Mouse (Mus musculus) layer of hippocampus, adult 2 months (tissue): ENCODE measurements around the gene Cdr2. TPM values are rescaled to one million over a fixed set of nuclear protein-coding genes. Genes with fewer than 3 reads are reported as not detected.
"Not testable (repeated sequence)": the region's sequence is repeated elsewhere in the genome, so short reads cannot be mapped to it uniquely, and the experiment has no call there.

Experiments used
- DNase-seq, 2 experiments: peaks; one replicate each; pipeline ENCODE4 v3.0.0; 2022; ENCODE audit warnings: low spot score in 2 of 2
- H3K27ac ChIP-seq: fragments of 200-600 bp; 2 replicates; pipeline ENCODE4 v1.8.1; 2022
- H3K4me3 ChIP-seq: fragments of 200-600 bp; 2 replicates; pipeline ENCODE4 v1.8.1; 2022; ENCODE audit warnings: mild to moderate bottlenecking
- CTCF ChIP-seq: fragments of 200-600 bp; conservative IDR thresholded peaks from 2 replicates; pipeline ENCODE4 v1.8.1; 2022; ENCODE audit warnings: antibody characterized with exemption, mild to moderate bottlenecking, moderate library complexity
- total RNA-seq, 2 experiments: library from RNA; stranded (reverse); gene quantifications; 2 replicates each; pipeline ENCODE4 v1.2.3; 2021

Gene Cdr2
- total RNA-seq, 2 experiments from 2014 or later: 3.6 to 4.4 TPM

DNA sequence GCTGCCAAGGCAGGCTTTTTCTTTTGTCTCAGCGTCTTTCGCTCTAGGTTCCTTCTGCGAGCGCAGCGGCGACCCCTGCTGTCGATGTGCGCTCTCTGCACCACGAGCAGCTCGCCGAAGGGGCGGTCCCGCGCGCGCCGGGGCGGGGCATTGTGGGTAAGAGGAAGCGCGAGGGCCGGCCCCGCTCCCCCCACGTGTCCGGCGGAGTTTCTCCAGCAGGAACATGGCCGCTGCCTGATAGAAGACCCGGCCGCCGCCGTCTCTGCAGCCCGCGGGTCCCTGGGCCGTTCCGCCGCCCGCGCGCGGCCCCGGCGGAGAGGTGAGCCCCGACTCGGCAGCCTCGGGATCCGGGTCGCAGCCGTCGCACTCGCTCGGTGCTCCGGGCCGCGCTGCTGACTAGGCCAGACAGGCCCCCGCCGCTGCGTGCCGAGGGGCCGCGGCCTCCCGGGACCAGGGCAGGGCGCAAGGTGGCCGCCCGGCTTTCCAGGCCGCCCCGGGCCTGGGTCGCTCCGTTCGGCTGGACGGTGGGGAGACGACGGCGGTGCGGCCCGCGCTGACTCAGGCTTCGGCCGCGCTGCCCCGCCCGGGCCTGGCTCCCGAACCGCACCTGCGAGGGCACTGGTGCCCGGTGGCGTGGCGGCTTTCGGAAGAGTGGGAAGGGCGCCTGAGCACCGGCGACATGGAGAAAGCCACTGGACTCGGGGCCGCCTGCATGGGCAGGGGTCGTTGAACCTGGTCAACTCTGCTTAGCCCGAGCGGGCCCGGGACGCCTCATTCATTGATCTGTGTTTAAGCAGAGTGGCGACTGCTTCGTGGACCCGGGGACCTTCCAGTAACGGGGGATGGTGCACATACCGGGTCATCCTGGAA, 64.3 kb downstream of the Cdr2 start, which contains the start of gene Polr3e:
Gene Polr3e, plus strand, starts transcription at position 153 of the 870 bp plus-strand sequence.
- Histone ChIP-seq H3K4me3 (peak within 1 kb of the TSS; percentile 95), H3K27ac (peak within 1 kb of the TSS; percentile 86)
- TF ChIP-seq CTCF: peak; percentile 97
- peak; percentile 99 to 100 for DNase-seq

DNA sequence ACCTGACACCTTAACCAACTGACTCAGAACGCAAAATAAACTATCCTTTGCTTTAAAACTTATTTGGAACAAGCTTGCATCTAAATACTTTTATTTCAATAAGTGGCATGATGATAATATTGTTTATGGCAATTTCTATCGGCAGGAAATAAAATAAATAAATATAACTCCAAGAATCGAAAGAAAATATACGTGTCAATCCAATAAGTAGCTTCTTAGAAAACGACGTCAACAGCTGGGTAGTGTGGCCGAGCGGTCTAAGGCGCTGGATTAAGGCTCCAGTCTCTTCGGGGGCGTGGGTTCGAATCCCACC, 64.9 kb downstream of the Cdr2 start:
- Histone ChIP-seq H3K4me3 (peak overlapping the region; percentile 95), H3K27ac (no peak overlapping the region)
- TF ChIP-seq CTCF: no peak
- DNase-seq: no peak

DNA sequence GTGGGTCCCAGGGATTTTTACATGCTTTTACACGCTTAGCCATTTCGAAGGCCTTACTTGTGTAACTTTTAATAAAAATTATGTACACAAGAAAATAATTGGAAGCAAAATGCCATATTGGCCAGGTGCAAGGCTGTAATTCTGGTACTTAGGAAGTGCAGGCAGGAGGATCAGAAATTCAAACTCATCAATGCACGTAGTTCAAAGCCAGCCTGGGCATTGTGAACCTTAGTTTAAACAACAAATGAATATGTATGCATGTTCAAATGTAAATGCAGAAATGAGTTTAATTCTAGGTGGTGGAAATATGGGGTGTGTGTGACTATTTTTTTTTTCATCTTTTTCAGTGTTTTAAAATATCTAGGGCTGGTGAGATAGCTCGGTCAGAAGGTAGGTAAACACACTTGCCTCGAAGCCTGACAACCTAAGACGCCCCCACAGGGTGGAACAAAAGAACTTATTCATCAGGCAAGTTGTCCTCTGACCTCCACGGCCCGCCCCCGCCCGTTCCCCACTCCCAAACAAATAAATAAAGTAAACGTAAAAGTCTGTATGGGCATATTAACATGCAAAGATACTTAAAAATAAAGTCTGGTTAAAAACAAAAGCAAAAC, 65.7 kb downstream of the Cdr2 start:
- no peak for DNase-seq
- Histone ChIP-seq H3K27ac (no peak overlapping the region), H3K4me3 (no peak overlapping the region)
- TF ChIP-seq CTCF: no peak

DNA sequence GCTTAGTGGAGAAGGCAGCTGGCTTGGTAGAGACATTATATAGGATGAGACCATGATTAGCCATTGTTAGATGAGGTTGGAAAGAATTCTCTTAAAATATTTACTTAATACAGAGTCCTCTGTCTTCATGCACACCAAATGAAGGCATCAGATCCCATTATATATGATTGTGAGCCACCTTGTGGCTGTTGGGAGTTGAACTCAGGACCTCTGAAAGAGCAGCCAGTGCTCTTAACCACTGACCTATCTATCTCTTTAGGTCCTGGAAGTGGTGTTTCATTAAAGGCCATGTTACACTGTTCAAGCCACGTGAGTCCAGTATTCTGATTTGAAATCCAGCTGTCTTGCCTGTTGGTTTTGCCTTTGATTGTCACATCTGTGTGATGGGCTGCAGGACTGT, 68.8 kb downstream of the Cdr2 start:
- TF ChIP-seq CTCF: peak; percentile 61
- no peak overlapping the region for H3K27ac ChIP-seq
- no peak overlapping the region for H3K4me3 ChIP-seq
- no peak for DNase-seq

DNA sequence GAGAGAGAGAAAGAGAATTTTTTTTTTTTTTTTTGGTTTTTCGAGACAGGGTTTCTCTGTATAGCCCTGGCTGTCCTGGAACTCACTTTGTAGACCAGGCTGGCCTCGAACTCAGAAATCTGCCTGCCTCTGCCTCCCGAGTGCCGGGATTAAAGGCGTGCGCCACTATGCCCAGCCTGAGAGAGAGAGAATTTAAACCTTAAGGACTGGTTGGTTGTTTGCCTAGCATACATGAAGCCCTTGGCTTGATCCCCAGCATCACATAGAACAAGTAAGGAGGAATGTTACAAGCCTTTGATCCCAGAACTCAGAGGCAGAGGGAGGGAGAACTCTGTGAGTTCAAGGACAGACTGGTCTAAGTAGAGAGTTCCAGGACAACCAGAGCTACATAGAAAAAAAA, 70.8 kb downstream of the Cdr2 start:
- DNase-seq, H3K27ac ChIP-seq, H3K4me3 ChIP-seq: not testable (repeated sequence)

DNA sequence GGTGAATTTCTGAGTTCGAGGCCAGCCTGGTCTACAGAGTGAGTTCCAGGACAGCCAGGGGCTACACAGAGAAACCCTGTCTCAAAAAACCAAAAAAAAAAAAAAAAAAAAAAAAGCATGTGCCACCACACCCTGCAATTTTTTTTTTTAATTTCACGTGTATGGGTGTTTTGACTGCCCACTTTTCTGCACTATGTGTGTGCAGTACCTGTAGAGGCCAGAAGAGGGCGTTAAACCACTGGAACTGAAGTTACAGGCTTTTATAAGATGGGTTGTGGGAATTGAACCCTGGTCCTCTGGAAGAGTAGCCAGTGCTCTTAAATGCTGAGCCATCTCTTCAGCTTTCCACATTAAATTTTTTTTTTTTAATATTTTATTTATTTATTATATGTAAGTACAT, 71.9 kb downstream of the Cdr2 start:
- H3K27ac ChIP-seq, H3K4me3 ChIP-seq, DNase-seq: not testable (repeated sequence)
- TF ChIP-seq CTCF: peak; percentile 52

Other genes with a start within 250 kb of the Cdr2 start
- 10 to 100 TPM; 16.1 to 20.3 TPM for gene Vwa3a, start 243.0 kb downstream of the Cdr2 start, total RNA-seq
- gene Gm5737, start 169.9 kb downstream of the Cdr2 start, total RNA-seq: under 1 TPM in 1 of 2 experiments, not detected in 1; 0.37 TPM
- 10 to 100 TPM; 32.5 to 32.8 TPM for gene Eef2k, start 139.5 kb downstream of the Cdr2 start, total RNA-seq
- gene Polr3e, start 64.6 kb downstream of the Cdr2 start, total RNA-seq: 10 to 100 TPM; 26.3 to 27.0 TPM
- gene Mfsd13b, start 197 bp upstream of the Cdr2 start, total RNA-seq: 1 to 10 TPM; 1.2 to 1.8 TPM
- gene Mettl9, start 52.1 kb upstream of the Cdr2 start, total RNA-seq: 10 to 100 TPM; 77.3 to 82.7 TPM
- under 1 TPM; 0.22 to 0.54 TPM for gene Igsf6, start 92.3 kb upstream of the Cdr2 start, total RNA-seq
- under 1 TPM; 0.54 TPM for gene Otoa, start 99.3 kb upstream of the Cdr2 start, total RNA-seq